Mouse (Mus musculus) layer of hippocampus, adult 9-11 months (tissue): Measurements from ENCODE around the gene Sh3kbp1.
"Not testable (repeated sequence)": the region's sequence is repeated elsewhere in the genome, so short reads cannot be mapped to it uniquely, and the experiment has no call there.

ENCODE experiments used
- DNase-seq: peaks from one replicate; pipeline ENCODE4 v3.0.0; 2022

Gene Sh3kbp1

DNA sequence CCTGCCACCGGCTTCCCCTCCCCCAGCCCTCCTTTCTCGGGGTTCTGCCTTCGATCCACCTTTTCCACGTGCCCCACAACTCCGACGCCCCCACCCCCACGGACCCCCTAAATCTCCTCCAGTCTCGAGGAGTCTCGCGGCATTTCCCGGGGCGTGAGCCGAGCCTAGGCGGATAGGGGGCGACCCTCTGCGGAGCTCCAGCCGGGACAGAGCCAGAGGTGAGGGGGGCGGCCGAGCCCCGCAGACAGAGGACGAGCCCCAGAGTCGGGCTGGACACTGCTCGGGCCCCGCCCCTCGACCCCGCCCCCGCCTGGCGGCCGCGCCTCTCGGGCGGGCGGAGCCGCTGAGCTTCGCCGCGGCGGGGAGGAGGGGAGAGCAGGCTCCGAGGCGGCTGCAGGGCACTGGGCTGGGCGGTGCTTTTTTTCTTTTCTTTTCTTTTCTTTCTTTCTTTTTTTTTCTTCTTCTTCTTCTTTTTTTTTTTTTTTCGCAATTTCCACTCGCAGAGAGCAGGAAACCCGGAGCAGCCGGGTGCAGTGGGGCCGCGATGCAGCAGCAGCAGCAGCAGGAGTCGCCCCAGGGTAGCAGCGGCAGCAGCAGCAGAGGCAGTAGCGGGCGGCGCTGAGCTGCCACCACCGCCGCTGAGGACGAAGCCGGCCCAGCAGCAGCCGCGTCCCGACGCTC lies at the start of gene Sh3kbp1:
TSS of gene Sh3kbp1 (plus strand) at position 366 of the 681 bp plus-strand sequence.
- peak; percentile 52 for DNase-seq

DNA sequence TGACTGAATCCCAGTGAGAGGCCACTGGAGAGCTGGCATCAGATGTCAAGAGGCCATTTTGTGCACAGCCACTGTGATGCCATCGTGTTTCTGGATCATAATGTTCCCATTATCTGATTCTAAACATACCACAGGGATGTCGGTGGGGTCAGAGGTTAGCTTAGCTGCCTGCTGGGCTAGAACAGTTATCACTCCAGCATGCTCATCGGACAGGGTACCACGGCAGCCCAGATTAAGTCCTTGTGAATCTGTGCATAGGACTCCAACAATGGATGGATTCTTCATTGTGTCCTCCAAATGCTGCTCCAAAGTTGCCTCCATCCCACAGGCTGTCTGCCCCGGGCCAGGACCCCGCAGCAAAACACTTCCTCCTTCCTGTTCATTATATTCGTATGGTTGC lies 42.3 kb upstream of the Sh3kbp1 start:
- DNase-seq = not testable (repeated sequence)

DNA sequence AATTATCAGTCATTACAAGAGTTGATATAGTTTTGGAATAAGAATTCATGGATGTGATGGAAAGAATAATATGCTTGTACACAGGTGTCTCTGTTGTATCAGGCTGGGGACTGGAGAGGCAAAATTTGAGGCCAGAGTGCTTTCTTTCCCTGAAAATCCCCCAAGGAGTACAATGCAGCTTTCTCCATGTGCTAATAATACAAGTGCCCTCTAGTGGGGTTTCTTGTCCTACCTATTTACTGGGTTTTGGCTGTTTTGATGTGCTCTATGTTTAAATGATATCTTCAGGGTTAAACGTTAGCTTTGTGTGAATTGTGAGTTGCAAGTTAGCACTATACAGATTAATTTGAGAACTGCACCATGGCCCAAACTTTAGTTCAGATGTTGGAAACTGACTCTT lies 35.4 kb upstream of the Sh3kbp1 start:
- no peak for DNase-seq

DNA sequence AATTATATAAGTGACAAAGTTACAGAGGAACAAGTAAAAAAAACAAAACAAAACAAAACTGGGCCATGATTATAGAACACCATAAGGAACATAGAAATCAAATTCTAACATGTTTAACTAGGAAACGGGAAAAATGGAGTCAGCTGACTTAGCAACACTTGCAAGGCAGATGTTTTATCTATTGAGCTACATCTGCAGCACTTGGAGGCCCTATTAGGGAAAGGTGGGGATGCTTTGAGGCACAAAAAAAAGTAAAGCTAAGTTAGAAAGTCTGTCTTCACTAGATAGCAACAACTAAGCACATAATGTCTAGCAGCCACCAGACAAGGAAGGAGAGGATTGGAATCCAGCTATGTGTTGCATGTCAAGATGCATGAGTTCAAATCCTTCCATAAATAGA lies 29.6 kb upstream of the Sh3kbp1 start:
- no peak for DNase-seq

DNA sequence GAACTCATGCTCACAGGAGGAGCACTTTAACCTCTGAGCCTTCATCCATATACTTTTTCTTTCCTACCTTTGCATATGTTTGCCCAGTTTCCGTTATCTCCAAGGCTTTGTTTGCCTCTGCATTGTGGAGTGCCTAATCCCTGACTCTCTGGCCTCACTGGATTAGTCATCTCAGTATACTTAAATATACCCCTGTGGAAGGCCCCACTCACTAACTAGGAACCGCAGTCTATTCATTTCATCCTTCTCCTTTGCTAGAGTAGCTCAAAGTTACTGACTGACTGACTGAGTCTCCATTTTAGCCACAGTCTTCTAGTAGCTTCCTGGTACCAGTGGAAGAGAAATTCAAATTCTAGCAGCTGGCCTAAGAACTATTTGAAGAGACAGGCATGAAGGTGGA lies 22.2 kb upstream of the Sh3kbp1 start:
- no peak for DNase-seq

DNA sequence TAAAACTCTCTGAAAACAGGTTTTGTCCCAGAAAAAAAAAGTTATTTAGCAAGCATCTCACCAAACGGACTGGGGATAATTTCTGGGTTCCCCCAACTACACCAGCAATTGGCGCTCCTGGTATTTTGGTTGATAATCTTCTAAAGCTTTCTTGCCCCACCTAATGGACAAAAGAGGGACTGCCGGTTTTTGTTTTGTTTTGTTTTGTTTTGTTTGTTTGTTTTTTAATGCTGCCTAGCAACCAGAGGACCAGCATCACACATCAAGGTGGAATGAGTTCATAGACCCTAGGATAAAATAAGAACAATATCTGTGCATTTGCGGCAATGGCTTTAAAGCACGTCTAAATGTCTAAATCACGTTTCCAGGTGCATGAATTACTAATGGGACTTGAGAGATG lies 20.1 kb upstream of the Sh3kbp1 start:
- DNase-seq = no peak

GRCm38 (mm10) chrX:159626208-159626906 lies 715 bp upstream of the Sh3kbp1 start:
- DNase-seq = no peak

GRCm38 (mm10) chrX:159627588-159628566 lies 805 bp downstream of the Sh3kbp1 start:
- no peak for DNase-seq

GRCm38 (mm10) chrX:159628629-159629028 lies 1.6 kb downstream of the Sh3kbp1 start:
- no peak for DNase-seq

DNA sequence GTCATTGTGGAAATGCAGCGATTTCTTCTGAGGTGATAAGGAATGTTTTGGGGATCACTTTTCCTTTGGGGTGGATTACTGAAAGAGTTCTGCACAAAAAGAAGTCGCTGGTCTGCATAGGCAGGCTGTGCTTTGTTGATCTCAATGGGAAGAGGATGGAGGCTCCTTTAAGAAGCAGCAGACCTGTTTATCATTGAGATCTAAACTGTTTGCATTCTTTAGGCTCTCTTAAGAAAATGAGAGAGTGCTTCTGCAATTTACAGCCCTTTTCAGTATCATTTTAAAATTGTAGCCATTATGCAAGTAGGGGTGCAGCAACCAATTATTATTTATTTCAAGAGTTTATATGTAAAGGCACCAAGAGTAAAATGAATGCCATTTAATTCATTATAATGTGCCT lies 2.1 kb downstream of the Sh3kbp1 start:
- DNase-seq = no peak

GRCm38 (mm10) chrX:159638500-159639227 lies 11.6 kb downstream of the Sh3kbp1 start:
- peak; percentile 32 for DNase-seq

DNA sequence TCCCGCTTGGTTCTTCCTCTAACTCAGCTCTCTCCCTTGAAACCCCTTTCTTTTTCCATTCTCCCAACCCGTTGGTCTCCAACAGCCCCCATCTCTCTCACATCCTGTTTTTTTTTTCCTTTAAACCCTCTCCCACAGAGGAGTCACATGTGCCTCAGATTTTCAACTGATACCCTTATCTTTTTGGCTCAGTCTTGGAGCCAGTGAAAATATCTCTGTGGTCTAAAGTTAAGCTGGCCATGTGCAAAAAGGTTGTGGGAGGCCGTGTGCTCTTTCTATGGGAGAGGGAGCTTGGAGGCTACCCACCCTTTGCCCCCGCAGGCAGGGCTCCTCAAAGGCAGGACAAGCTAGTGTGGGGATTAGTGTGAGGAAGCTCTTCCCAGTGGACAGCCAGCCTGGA lies 12.9 kb downstream of the Sh3kbp1 start:
- no peak for DNase-seq

GRCm38 (mm10) chrX:159645314-159645713 lies 18.2 kb downstream of the Sh3kbp1 start:
- no peak for DNase-seq

GRCm38 (mm10) chrX:159647564-159647963 lies 20.5 kb downstream of the Sh3kbp1 start:
- DNase-seq = peak; percentile 23

DNA sequence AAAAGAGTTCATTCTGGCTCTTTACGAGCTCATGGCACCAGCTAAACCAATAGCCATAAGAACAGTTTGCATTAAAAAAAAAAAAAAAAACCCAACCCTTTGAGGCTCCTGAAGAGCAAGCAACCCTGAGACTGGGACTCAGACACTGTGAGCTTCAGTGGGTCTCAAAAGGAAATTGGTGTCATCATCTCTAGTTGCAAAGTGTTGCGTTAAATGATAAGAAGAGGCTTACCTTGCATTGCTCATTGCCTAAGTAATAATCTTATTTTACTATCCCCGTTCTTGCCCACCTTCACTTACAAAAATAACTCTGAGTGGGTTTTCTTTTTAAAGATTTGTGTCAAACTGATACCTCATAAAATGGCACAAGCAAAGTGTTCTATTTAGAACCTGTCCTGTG lies 21.5 kb downstream of the Sh3kbp1 start:
- no peak for DNase-seq

- DNase-seq = peak; percentile 15
Observed at GRCm38 (mm10) chrX:159650130-159650678, 23.1 kb downstream of the Sh3kbp1 start.

DNA sequence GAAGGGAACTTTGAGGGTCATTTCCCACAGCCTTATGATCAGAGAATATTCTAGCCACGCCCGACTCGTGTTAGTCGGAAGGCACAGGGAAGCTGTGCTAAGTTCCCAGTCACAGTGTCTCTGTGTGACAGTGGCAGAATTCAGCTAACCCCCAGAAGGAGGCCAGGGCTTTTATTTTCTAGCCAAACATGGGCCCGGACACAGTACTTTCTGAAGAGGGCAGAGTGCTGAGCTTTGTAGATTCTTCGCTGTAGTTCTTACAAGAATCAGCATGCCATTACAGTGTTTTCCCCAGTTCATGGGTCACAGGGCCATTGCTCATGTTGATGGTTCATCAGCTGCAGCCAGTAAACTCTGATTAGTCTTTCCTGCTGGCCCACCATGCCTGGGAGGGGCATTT lies 23.7 kb downstream of the Sh3kbp1 start:
- no peak for DNase-seq

- no peak for DNase-seq
Observed at GRCm38 (mm10) chrX:159671388-159671787, 44.3 kb downstream of the Sh3kbp1 start.

DNA sequence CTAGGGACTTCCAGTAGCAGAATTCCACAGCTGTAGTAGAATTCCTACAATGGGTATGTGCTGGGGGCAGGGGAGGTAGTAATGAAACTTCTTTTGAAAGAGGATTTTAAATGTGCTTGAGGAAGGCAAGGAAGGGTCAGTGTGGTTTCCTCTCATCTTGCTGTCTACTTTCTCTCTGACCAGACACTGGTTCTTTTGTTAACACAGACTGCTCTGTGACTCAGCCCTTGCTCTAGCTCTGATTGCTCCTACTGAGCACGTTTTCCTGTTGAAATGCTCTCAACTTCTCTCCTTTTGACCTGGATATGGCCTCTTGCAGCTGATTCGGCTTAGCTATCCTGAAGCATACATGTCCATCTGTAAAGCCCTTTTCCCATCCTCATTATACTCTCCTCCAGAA lies 45.4 kb downstream of the Sh3kbp1 start:
- no peak for DNase-seq

GRCm38 (mm10) chrX:159676242-159676641 lies 49.2 kb downstream of the Sh3kbp1 start:
- no peak for DNase-seq

DNA sequence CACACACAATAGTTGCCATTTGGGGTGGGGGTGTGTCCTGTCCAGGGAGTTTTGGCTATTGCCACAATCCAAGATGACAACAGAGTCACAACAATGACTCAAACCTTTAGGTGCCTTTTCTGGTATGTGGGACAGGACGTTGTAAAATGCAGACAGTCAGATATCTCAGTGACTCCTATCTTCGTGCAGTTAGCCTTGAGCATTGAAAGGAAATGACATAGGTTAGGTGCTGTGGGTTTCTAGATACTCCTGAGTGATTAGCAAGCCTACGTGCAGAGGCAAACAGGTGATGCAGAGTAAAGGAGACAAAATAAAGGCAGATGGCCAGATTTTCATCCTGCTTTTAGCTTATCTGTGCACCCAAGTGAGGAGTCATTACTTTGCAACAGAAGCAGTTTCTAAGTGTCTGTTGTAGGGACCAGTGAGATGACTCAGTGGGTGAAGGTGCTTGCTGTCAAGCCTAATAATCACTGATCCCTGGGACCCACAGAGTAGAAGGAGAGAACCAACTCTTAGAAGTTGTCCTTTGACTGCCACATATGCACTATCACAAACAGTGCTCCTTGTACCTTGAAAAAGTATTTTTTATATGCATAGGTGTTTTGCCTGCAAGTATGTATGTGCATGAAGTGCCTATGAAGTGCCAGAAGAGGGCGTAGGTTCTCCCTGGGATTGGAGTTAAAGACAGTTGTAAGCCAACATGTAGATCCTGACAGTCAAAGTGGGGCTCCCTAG lies 50.7 kb downstream of the Sh3kbp1 start:
- DNase-seq = no peak
